Mouse (Mus musculus): ENCODE results near the gene Cep41. TPM values are rescaled to one million over a fixed set of nuclear protein-coding genes. Genes with fewer than 3 reads are reported as not detected.
A peak's percentile ranks its signal among the peaks of the same experiment; 100 is the strongest.

Cep41 gene
- polyA plus RNA-seq, 1 experiment from 2014 or later: 28.6 TPM

DNA sequence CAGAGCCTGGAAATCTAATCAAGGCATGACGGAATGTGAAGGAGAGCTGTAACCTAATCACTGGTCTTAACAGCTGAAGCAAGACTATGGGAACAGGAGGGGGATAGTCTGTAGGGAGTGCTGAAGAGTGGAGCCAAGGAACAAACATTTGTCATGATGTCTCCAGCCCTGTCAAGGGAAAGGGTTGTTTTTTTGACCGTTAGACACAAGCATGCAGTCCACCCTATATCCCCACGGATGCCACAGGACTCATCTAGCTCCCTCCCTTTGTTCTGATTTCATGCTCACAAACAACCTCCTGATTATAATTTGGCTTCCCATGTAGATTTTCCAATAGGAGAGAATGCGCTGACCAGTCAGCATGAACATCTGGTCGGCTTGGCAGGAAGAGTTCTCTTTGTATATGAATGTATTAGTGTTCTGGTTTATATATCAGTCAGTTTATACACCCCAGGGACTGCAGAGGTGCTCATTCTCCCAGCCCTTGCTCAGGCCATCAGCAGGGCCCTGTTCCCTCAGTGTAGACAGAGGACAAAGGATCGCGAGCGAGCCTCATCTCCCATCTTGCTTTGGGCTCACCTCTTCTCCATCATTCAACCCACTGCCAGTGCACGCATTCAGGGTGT lies 10.5 kb upstream of the Cep41 start:
- Histone ChIP-seq H3K27me3 (no peaks in the 10 kb centered on the region), H3K9ac (no peak overlapping the region), H3K4me3 (no peak overlapping the region), H3K4me1 (peaks cover 14% of the 10 kb centered on the region), H3K36me3 (no peaks in the 10 kb centered on the region), H3K27ac (peak overlapping the region; percentile 73), H3K9me3 (no peaks in the 10 kb centered on the region), H3K4me2 (no peak overlapping the region)
- peak; percentile 78; the same call in 1 of the 2 replicates for ATAC-seq (ENCODE audit: insufficient number of reproducible peaks, low FRiP score, low TSS enrichment, low read depth)
- WGBS: 73% methylated on average over 9 of the region's 9 CpGs

GRCm38 (mm10) chr6:30703476-30703875 lies 9.9 kb upstream of the Cep41 start:
- H3K36me3 ChIP-seq: no peaks in the 10 kb centered on the region
- no peaks in the 10 kb centered on the region for H3K27me3 ChIP-seq
- no peaks in the 10 kb centered on the region for H3K9me3 ChIP-seq
- no peak for ATAC-seq (ENCODE audit: insufficient number of reproducible peaks, low FRiP score, low TSS enrichment, low read depth)
- no peak overlapping the region for H3K4me2 ChIP-seq
- peaks cover 13% of the 10 kb centered on the region for H3K4me1 ChIP-seq
- 56% methylated on average over 6 of the region's 6 CpGs for WGBS
- H3K27ac ChIP-seq: peak overlapping the region; percentile 19; the same call in 1 of the 2 replicates
- no peak overlapping the region for H3K9ac ChIP-seq
- no peak overlapping the region for H3K4me3 ChIP-seq

DNA sequence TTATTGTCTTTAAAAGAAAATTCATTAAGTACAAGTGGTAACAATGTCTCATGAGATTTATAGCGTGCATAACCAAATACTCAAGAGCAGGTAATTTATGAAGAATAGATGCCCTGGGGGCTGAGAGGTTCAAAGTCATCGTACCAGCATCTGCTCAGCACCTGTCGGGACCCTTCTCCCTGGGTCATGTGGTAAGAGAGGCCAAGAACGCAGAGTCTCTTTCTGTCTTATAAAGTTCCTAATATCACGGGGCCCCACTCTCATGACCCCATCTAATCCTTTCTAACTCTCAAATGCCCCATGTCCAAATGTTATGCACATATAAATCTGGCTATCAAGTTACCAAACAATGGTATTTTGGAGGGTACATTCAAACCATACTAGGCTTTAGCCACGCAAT lies 9.3 kb upstream of the Cep41 start:
- WGBS: 29% methylated on average over 6 of the region's 6 CpGs
- no peak overlapping the region for H3K27ac ChIP-seq
- H3K4me2 ChIP-seq: no peak overlapping the region
- no peaks in the 10 kb centered on the region for H3K27me3 ChIP-seq
- peaks cover 13% of the 10 kb centered on the region for H3K4me1 ChIP-seq
- H3K36me3 ChIP-seq: no peaks in the 10 kb centered on the region
- H3K4me3 ChIP-seq: no peak overlapping the region
- no peak overlapping the region for H3K9ac ChIP-seq
- no peaks in the 10 kb centered on the region for H3K9me3 ChIP-seq
- no peak for ATAC-seq (ENCODE audit: insufficient number of reproducible peaks, low FRiP score, low TSS enrichment, low read depth)

DNA sequence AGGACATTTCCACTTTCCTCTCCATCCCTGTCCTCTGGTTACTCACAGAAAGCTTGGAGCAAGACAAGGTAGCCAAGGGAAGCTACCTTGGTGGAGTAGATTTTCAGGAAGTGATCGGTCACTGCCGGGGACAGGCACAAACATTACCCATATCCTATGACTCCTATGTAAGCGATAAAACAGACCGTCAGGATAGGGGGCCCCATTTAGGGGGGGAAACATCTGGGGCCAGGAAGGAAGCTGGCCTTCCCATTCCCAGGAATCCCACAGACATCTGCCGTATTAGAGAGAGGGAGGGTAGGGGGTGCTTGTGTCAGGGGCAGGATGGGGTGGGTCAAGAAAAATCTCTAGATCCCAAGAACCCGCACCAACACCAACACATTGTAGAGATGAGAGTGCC lies 6.6 kb upstream of the Cep41 start:
- Histone ChIP-seq H3K9me3 (no peaks in the 10 kb centered on the region), H3K36me3 (no peaks in the 10 kb centered on the region), H3K9ac (no peak overlapping the region), H3K4me2 (no peak overlapping the region), H3K4me1 (peaks cover 15% of the 10 kb centered on the region), H3K27ac (peak overlapping the region; percentile 38), H3K27me3 (no peaks in the 10 kb centered on the region), H3K4me3 (no peak overlapping the region)
- 33% methylated on average over 6 of the region's 6 CpGs for WGBS
- ATAC-seq (ENCODE audit: insufficient number of reproducible peaks, low FRiP score, low TSS enrichment, low read depth): peak; percentile 61; the same call in 1 of the 2 replicates

DNA sequence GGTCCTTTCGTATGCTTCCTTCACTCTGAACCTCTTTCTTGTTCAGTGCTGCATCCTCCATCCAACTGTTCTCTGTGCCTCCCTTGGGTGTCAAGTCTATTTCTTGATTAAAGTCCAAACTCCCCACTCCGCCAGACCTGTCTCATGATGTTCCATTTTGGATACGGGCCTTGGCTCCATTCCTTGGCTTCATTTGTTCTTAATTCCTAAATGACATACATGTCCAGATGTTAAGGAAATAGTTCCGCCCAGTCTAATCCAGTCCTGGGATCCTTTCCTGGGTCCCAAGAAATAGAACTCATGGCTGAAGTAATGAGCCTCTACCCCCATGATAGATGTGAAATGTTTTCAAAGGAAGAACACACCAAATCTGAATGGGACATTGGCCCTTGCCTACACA lies 4.5 kb upstream of the Cep41 start:
- H3K27me3 ChIP-seq: no peaks in the 10 kb centered on the region
- H3K4me2 ChIP-seq: no peak overlapping the region
- peak overlapping the region; percentile 57 for H3K27ac ChIP-seq
- peaks cover 23% of the 10 kb centered on the region for H3K4me1 ChIP-seq
- H3K9ac ChIP-seq: no peak overlapping the region
- H3K36me3 ChIP-seq: no peaks in the 10 kb centered on the region
- no peaks in the 10 kb centered on the region for H3K9me3 ChIP-seq
- ATAC-seq (ENCODE audit: insufficient number of reproducible peaks, low FRiP score, low TSS enrichment, low read depth): no peak
- H3K4me3 ChIP-seq: no peak overlapping the region
- WGBS: 63% methylated on average over 4 of the region's 4 CpGs

DNA sequence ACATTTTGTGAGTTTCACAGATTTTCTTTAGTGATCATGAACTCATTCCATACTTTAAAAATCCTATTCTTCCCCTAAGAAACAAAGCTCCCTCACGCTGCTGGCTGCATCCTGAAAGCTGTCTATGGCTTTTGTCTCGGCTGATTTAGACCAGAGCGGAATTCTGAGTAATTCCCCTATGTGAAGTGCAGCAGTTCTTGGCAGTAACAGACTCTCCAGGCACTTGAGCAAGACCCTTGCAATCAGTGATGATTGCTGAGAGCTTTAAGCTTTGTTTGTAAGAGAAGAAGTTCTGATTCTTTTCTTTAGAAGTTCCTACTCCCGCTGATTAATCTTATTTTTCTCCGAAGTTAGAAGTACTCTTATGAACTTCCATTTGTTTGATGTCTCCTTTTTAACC lies 3.9 kb upstream of the Cep41 start:
- H3K9ac ChIP-seq: no peak overlapping the region
- H3K4me3 ChIP-seq: no peak overlapping the region
- ATAC-seq (ENCODE audit: insufficient number of reproducible peaks, low FRiP score, low TSS enrichment, low read depth): no peak
- WGBS: 42% methylated on average over 5 of the region's 5 CpGs
- no peaks in the 10 kb centered on the region for H3K36me3 ChIP-seq
- peak overlapping the region; percentile 57 for H3K27ac ChIP-seq
- H3K4me2 ChIP-seq: no peak overlapping the region
- no peaks in the 10 kb centered on the region for H3K27me3 ChIP-seq
- H3K4me1 ChIP-seq: peaks cover 27% of the 10 kb centered on the region
- H3K9me3 ChIP-seq: no peaks in the 10 kb centered on the region

DNA sequence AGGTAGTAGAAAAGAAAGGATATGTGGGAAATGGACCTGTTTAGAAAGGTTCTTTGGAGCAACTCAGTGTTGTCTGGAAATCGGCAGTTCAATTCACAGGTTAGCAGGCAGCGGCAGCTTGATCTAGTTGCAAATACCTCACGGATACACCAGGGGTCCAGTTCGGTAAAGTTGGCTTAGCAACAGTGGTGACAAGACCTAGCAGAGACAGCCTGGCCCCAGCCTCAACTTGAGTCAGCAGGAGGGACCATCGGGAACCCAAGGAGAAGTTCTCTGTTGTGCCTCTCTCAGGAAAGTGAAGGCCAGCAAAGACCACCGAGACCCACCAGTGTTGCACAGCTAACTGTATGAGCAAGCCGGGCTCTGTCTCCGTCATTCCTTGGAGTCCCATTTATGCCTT lies 1.6 kb upstream of the Cep41 start:
- H3K27ac ChIP-seq: 0 out of 2 replicates have a peak overlapping the region, but pooled peaks have one; percentile 47
- ATAC-seq (ENCODE audit: insufficient number of reproducible peaks, low FRiP score, low TSS enrichment, low read depth): no peak
- H3K4me1 ChIP-seq: peaks cover 20% of the 10 kb centered on the region
- H3K27me3 ChIP-seq: no peaks in the 10 kb centered on the region
- no peaks in the 10 kb centered on the region for H3K9me3 ChIP-seq
- 89% methylated on average over 8 of the region's 8 CpGs for WGBS
- H3K4me2 ChIP-seq: no peak overlapping the region
- H3K36me3 ChIP-seq: no peaks in the 10 kb centered on the region
- no peak overlapping the region for H3K4me3 ChIP-seq
- H3K9ac ChIP-seq: no peak overlapping the region

- peak overlapping the region; percentile 55 for H3K4me3 ChIP-seq
- ATAC-seq (ENCODE audit: insufficient number of reproducible peaks, low FRiP score, low TSS enrichment, low read depth): no peak
Observed at GRCm38 (mm10) chr6:30694209-30694608, 660 bp upstream of the Cep41 start.

GRCm38 (mm10) chr6:30692826-30693225 lies 723 bp downstream of the Cep41 start:
- peak overlapping the region; percentile 55 for H3K4me3 ChIP-seq
- peak overlapping the region; percentile 26; the same call in 1 of the 2 replicates for H3K9ac ChIP-seq
- H3K4me2 ChIP-seq: peak overlapping the region; percentile 61
- no peak for ATAC-seq (ENCODE audit: insufficient number of reproducible peaks, low FRiP score, low TSS enrichment, low read depth)
- no peaks in the 10 kb centered on the region for H3K36me3 ChIP-seq
- WGBS: 74% methylated on average over 5 of the region's 5 CpGs
- no peaks in the 10 kb centered on the region for H3K9me3 ChIP-seq
- peak overlapping the region; percentile 94 for H3K27ac ChIP-seq
- H3K27me3 ChIP-seq: no peaks in the 10 kb centered on the region
- peaks cover 18% of the 10 kb centered on the region for H3K4me1 ChIP-seq

More at GRCm38 (mm10) chr6:30694209-30694608, 660 bp upstream of the Cep41 start:
- Histone ChIP-seq H3K27me3 (no peaks in the 10 kb centered on the region), H3K4me1 (peaks cover 16% of the 10 kb centered on the region), H3K36me3 (no peaks in the 10 kb centered on the region), H3K9ac (no peak overlapping the region), H3K4me2 (peak overlapping the region; percentile 61), H3K9me3 (no peaks in the 10 kb centered on the region), H3K27ac (peak overlapping the region; percentile 94)
- 33% methylated on average over 6 of the region's 6 CpGs for WGBS

- ATAC-seq (ENCODE audit: insufficient number of reproducible peaks, low FRiP score, low TSS enrichment, low read depth): no peak
- Histone ChIP-seq H3K4me3 (no peak overlapping the region), H3K27me3 (no peaks in the 10 kb centered on the region), H3K4me1 (peaks cover 17% of the 10 kb centered on the region), H3K27ac (no peak overlapping the region), H3K4me2 (no peak overlapping the region), H3K36me3 (no peaks in the 10 kb centered on the region), H3K9ac (no peak overlapping the region), H3K9me3 (no peaks in the 10 kb centered on the region)
- 72% methylated on average over 7 of the region's 7 CpGs for WGBS
Observed at GRCm38 (mm10) chr6:30687198-30687597, 6.4 kb downstream of the Cep41 start.

- Histone ChIP-seq H3K9ac (no peak overlapping the region), H3K36me3 (no peaks in the 10 kb centered on the region), H3K27ac (no peak overlapping the region), H3K27me3 (no peaks in the 10 kb centered on the region), H3K4me2 (no peak overlapping the region), H3K9me3 (no peaks in the 10 kb centered on the region), H3K4me3 (no peak overlapping the region), H3K4me1 (peaks cover 27% of the 10 kb centered on the region)
- ATAC-seq (ENCODE audit: insufficient number of reproducible peaks, low FRiP score, low TSS enrichment, low read depth): no peak
- WGBS: 81% methylated on average over 1 of the region's 1 CpGs
Observed at GRCm38 (mm10) chr6:30684570-30684969, 9.0 kb downstream of the Cep41 start.

DNA sequence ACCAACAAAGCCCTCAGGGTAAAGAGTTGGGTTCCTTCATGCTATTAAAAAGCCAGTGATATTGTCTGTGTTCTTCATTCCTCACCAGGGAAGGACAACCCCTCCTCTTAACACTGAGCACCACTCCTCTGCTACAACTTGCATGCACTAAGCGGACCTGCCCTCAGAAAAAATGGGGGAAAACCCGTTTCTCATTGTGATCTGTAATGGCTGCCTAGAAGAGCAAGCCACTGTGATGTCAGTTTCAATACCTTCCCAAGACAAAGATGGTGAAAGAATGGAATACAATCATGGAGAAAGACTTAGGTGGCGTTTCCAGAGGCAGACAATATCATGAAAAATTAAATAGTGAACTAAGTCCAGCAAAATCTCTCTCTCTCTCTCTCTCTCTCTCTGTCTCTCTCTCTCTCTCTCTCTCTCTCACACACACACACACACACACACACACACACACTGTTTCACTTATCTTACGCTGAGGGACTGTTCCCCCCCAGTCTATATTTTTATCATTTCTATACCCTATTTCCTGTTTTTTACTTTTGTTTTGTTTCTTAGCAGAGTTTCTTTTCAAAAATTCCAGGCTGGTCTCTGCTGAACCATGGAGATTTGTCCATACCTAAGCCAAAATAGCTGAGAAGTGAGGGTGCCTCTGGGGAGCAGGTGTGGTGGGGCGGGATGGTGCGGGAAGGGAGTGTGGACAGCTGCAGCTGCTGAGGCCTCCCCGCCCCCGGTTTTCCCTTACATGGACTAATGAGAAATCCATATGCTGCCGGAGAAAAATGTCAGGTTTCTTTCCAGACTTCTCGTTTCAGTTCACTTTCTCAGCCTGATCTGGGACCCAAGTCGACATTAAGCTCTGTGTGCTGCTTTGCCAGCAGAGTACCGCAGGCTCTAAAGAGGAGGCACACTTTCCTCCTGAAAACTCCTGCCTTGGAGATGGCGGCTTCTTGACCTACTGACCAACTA lies 11.3 kb downstream of the Cep41 start:
- no peak overlapping the region for H3K9ac ChIP-seq
- no peaks in the 10 kb centered on the region for H3K27me3 ChIP-seq
- no peaks in the 10 kb centered on the region for H3K9me3 ChIP-seq
- H3K4me3 ChIP-seq: no peak overlapping the region
- peak; percentile 91 for ATAC-seq (ENCODE audit: insufficient number of reproducible peaks, low FRiP score, low TSS enrichment, low read depth)
- peaks cover 35% of the 10 kb centered on the region for H3K4me1 ChIP-seq
- peak overlapping the region; percentile 94 for H3K27ac ChIP-seq
- no peaks in the 10 kb centered on the region for H3K36me3 ChIP-seq
- H3K4me2 ChIP-seq: peak overlapping the region; percentile 15
- WGBS: 26% methylated on average over 13 of the region's 13 CpGs

Data from limb, embryonic 15.5 days (tissue).